Mouse (Mus musculus) forebrain, embryonic 14.5 days (tissue): Measurements from ENCODE around the gene Mgat3. TPM values are rescaled to one million over a fixed set of nuclear protein-coding genes. Genes with fewer than 3 reads are reported as not detected.

Source experiments
- ATAC-seq: fragments of 200-750 bp; cut with Nextera tagmentation; 2 replicates; pipeline ENCODE4 v1.8.0; 2017; ENCODE audit warnings: mild to moderate bottlenecking, moderate library complexity
- DNase-seq: peaks from one replicate; pipeline ENCODE4 v3.0.0-alpha.2; 2015; ENCODE audit warnings: low spot score
- H3K27ac ChIP-seq: fragments of 300-500 bp; sonication (generic); 2 replicates; pipeline ENCODE4 v1.5.1; 2014; ENCODE audit warnings: low read depth, mild to moderate bottlenecking, control low read depth, low read length, moderate library complexity
- H3K27me3 ChIP-seq: fragments of 300-500 bp; sonication (generic); replicated peaks from 2 replicates; pipeline ENCODE4 v1.6.1; 2014; ENCODE audit warnings: low read length, control low read depth, mixed read lengths; ENCODE audit not compliant: control insufficient read depth, insufficient read depth
- H3K36me3 ChIP-seq: fragments of 300-500 bp; sonication (generic); 2 replicates; pipeline ENCODE4 v1.6.1; 2014; ENCODE audit warnings: low read length, control low read depth; ENCODE audit not compliant: control insufficient read depth, insufficient read depth
- H3K4me1 ChIP-seq: fragments of 300-500 bp; sonication (generic); 2 replicates; pipeline ENCODE4 v1.6.1; 2014; ENCODE audit warnings: antibody characterized with exemption, low read length, control low read depth; ENCODE audit not compliant: control insufficient read depth, insufficient read depth
- H3K4me2 ChIP-seq: fragments of 300-500 bp; sonication (generic); 2 replicates; pipeline ENCODE4 v1.6.1; 2014; ENCODE audit warnings: mild to moderate bottlenecking, control low read depth, low read length
- H3K4me3 ChIP-seq: fragments of 300-500 bp; sonication (generic); 2 replicates; pipeline ENCODE4 v1.5.1; 2014; ENCODE audit warnings: low read depth, low read length, control low read depth
- H3K9ac ChIP-seq: fragments of 300-500 bp; sonication (generic); 2 replicates; pipeline ENCODE4 v1.6.1; 2014; ENCODE audit warnings: mild to moderate bottlenecking, low read length, control low read depth, moderate library complexity
- H3K9me3 ChIP-seq: fragments of 300-500 bp; sonication (generic); replicated peaks from 2 replicates; pipeline ENCODE4 v1.6.1; 2016; ENCODE audit warnings: low read length, control low read depth, mixed read lengths; ENCODE audit not compliant: control insufficient read depth
- WGBS: fragments of 180-500 bp; shearing (Covaris S2); extraction: QIAGEN DNeasy Blood & Tissue Kit; methylation state at CpG from one replicate; pipeline ENCODE4 v1.1.7; 2014; 5-methylcytosine and 5-hydroxymethylcytosine counted together
- polyA plus RNA-seq: library from polyadenylated mRNA; unstranded; fragments of >200 nt; fragmentation: Nextera tagmentation; extraction: Ambion mirVana; gene quantifications from 2 replicates; pipeline ENCODE4 v1.2.1, GENCODE M21; 2014

Gene Mgat3
- polyA plus RNA-seq, 1 experiment from 2014 or later = 11.7 TPM

GRCm38 (mm10) chr15:80192847-80193246 is 19.3 kb downstream of the Mgat3 start:
- Histone ChIP-seq H3K4me3 (no peak overlapping the region), H3K4me1 (no peaks in the 10 kb centered on the region), H3K36me3 (no peaks in the 10 kb centered on the region), H3K27me3 (no peaks in the 10 kb centered on the region), H3K4me2 (no peak overlapping the region), H3K27ac (no peak overlapping the region), H3K9ac (no peak overlapping the region), H3K9me3 (no peaks in the 10 kb centered on the region)
- no peak for ATAC-seq
- 90% methylated on average over 7 of the region's 7 CpGs for WGBS
- DNase-seq = no peak

- no peak for ATAC-seq
- WGBS = 48% methylated on average over 2 of the region's 2 CpGs
- H3K4me1 ChIP-seq = no peaks in the 10 kb centered on the region
- H3K4me2 ChIP-seq = no peak overlapping the region
- H3K9ac ChIP-seq = no peak overlapping the region
- no peak for DNase-seq
- H3K36me3 ChIP-seq = no peaks in the 10 kb centered on the region
- no peak overlapping the region for H3K27ac ChIP-seq
- H3K9me3 ChIP-seq = no peaks in the 10 kb centered on the region
- no peak overlapping the region for H3K4me3 ChIP-seq
- H3K27me3 ChIP-seq = no peaks in the 10 kb centered on the region
Observed at GRCm38 (mm10) chr15:80199556-80199955, 26.0 kb downstream of the Mgat3 start.

- no peaks in the 10 kb centered on the region for H3K9me3 ChIP-seq
- no peak overlapping the region for H3K4me3 ChIP-seq
- H3K4me2 ChIP-seq = no peak overlapping the region
- 79% methylated on average over 6 of the region's 6 CpGs for WGBS
- DNase-seq = no peak
- no peak overlapping the region for H3K27ac ChIP-seq
- H3K36me3 ChIP-seq = no peaks in the 10 kb centered on the region
- ATAC-seq = no peak
- no peaks in the 10 kb centered on the region for H3K27me3 ChIP-seq
- no peaks in the 10 kb centered on the region for H3K4me1 ChIP-seq
- no peak overlapping the region for H3K9ac ChIP-seq
Observed at GRCm38 (mm10) chr15:80202111-80202775, 28.7 kb downstream of the Mgat3 start.

- no peaks in the 10 kb centered on the region for H3K36me3 ChIP-seq
- H3K4me2 ChIP-seq = no peak overlapping the region
- no peak for DNase-seq
- no peaks in the 10 kb centered on the region for H3K27me3 ChIP-seq
- H3K4me3 ChIP-seq = no peak overlapping the region
- H3K27ac ChIP-seq = no peak overlapping the region
- no peaks in the 10 kb centered on the region for H3K9me3 ChIP-seq
- no peak for ATAC-seq
- 41% methylated on average over 4 of the region's 4 CpGs for WGBS
- H3K4me1 ChIP-seq = no peaks in the 10 kb centered on the region
- H3K9ac ChIP-seq = no peak overlapping the region
Observed at GRCm38 (mm10) chr15:80203406-80203805, 29.9 kb downstream of the Mgat3 start.

GRCm38 (mm10) chr15:80206057-80206565 is 32.6 kb downstream of the Mgat3 start:
- H3K9me3 ChIP-seq = no peaks in the 10 kb centered on the region
- H3K4me1 ChIP-seq = no peaks in the 10 kb centered on the region
- H3K27ac ChIP-seq = no peak overlapping the region
- ATAC-seq = no peak
- DNase-seq = no peak
- H3K9ac ChIP-seq = no peak overlapping the region
- H3K4me3 ChIP-seq = no peak overlapping the region
- 89% methylated on average over 3 of the region's 3 CpGs for WGBS
- no peak overlapping the region for H3K4me2 ChIP-seq
- H3K27me3 ChIP-seq = no peaks in the 10 kb centered on the region
- peaks cover 2% of the 10 kb centered on the region; the same call in 1 of the 2 replicates for H3K36me3 ChIP-seq

GRCm38 (mm10) chr15:80208446-80208845 is 34.9 kb downstream of the Mgat3 start:
- no peak overlapping the region for H3K4me2 ChIP-seq
- no peak for ATAC-seq
- H3K27ac ChIP-seq = no peak overlapping the region
- no peaks in the 10 kb centered on the region for H3K27me3 ChIP-seq
- no peak overlapping the region for H3K9ac ChIP-seq
- no peaks in the 10 kb centered on the region for H3K9me3 ChIP-seq
- no peak for DNase-seq
- WGBS = 12% methylated on average over 4 of the region's 4 CpGs
- no peaks in the 10 kb centered on the region for H3K4me1 ChIP-seq
- H3K36me3 ChIP-seq = peaks cover 19% of the 10 kb centered on the region
- no peak overlapping the region for H3K4me3 ChIP-seq

GRCm38 (mm10) chr15:80213688-80214087 is 40.2 kb downstream of the Mgat3 start:
- H3K27me3 ChIP-seq = no peaks in the 10 kb centered on the region
- no peak overlapping the region for H3K4me3 ChIP-seq
- ATAC-seq (no peak), DNase-seq (no peak)
- no peak overlapping the region for H3K4me2 ChIP-seq
- no peak overlapping the region for H3K27ac ChIP-seq
- H3K36me3 ChIP-seq = peaks cover 24% of the 10 kb centered on the region
- H3K9me3 ChIP-seq = no peaks in the 10 kb centered on the region
- no peak overlapping the region for H3K9ac ChIP-seq
- no peaks in the 10 kb centered on the region for H3K4me1 ChIP-seq

- WGBS = 20% methylated on average over 9 of the region's 10 CpGs
- no peak overlapping the region for H3K27ac ChIP-seq
- no peaks in the 10 kb centered on the region for H3K4me1 ChIP-seq
- H3K36me3 ChIP-seq = peaks cover 24% of the 10 kb centered on the region
- no peaks in the 10 kb centered on the region for H3K9me3 ChIP-seq
- ATAC-seq (no peak), DNase-seq (peak; percentile 33)
- no peak overlapping the region for H3K4me3 ChIP-seq
- no peak overlapping the region for H3K9ac ChIP-seq
- H3K27me3 ChIP-seq = no peaks in the 10 kb centered on the region
- no peak overlapping the region for H3K4me2 ChIP-seq
Observed at GRCm38 (mm10) chr15:80215716-80216479, 42.4 kb downstream of the Mgat3 start.

GRCm38 (mm10) chr15:80216480-80216820 is 42.9 kb downstream of the Mgat3 start:
- Histone ChIP-seq H3K27ac (no peak overlapping the region), H3K4me3 (no peak overlapping the region), H3K36me3 (peaks cover 19% of the 10 kb centered on the region), H3K9me3 (no peaks in the 10 kb centered on the region), H3K4me1 (no peaks in the 10 kb centered on the region), H3K9ac (no peak overlapping the region), H3K4me2 (no peak overlapping the region), H3K27me3 (no peaks in the 10 kb centered on the region)
- DNase-seq = no peak
- no peak for ATAC-seq
- WGBS = 64% methylated on average over 9 of the region's 9 CpGs
